Mouse (Mus musculus): Measurements from ENCODE around the gene Arfip1. TPM values are rescaled to one million over a fixed set of nuclear protein-coding genes. Genes with fewer than 3 reads are reported as not detected.

Gene Arfip1
- polyA plus RNA-seq, 1 experiment from 2014 or later = 53.1 TPM

- ATAC-seq = no peak
- Histone ChIP-seq H3K27me3 (replicated peaks) (no peaks in the 10 kb centered on the region), H3K4me2 (replicated peaks) (no peak overlapping the region), H3K36me3 (no peaks in the 10 kb centered on the region), H3K27ac (no peak overlapping the region), H3K9ac (no peak overlapping the region), H3K9me3 (no peaks in the 10 kb centered on the region), H3K4me1 (replicated peaks) (no peaks in the 10 kb centered on the region), H3K4me3 (replicated peaks) (no peak overlapping the region)
- WGBS = 83% methylated on average over 6 of the region's 6 CpGs
These were observed 16.3 kb upstream of the Arfip1 start for GRCm38 (mm10) chr3:84598756-84599155.

DNA sequence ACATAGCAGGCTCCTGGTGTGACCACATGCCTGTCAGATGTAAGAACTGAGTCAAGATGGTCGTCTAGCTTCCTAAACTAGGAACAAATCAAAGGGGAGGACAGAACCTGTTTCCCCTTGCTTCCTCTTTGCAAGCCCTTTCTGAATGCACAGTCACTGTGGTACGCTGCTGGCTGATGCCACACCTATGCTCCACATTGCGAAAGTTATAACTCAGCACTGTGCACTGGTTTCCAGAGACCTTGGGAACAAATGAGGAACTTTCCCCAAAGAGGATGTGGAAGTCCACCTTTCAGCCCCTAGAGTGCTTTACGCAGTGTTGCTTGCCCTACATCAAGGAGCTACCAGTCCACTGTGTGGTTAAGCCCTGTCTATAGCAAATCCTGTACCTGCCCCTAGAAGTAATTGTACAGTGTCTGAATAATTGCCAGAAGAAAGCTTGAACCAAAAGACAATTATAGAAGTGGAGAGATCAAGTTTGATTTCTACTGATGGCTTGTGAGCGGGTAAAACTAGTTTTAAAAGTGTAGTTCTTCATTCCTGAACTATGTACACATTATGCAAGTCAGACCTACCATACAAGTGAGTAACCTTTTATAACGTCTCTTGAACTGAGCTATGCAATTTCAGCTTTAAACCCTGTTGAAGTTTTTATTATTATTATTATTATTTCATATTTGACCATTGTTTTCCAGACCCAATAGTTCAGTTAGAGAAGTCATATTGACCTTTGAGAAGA, 15.7 kb upstream of the Arfip1 start:
- Histone ChIP-seq H3K9me3 (no peaks in the 10 kb centered on the region), H3K4me3 (replicated peaks) (no peak overlapping the region), H3K27ac (no peak overlapping the region), H3K9ac (no peak overlapping the region), H3K36me3 (no peaks in the 10 kb centered on the region), H3K4me2 (replicated peaks) (no peak overlapping the region), H3K4me1 (replicated peaks) (no peaks in the 10 kb centered on the region), H3K27me3 (replicated peaks) (no peaks in the 10 kb centered on the region)
- 79% methylated on average over 6 of the region's 6 CpGs for WGBS
- ATAC-seq = no peak

DNA sequence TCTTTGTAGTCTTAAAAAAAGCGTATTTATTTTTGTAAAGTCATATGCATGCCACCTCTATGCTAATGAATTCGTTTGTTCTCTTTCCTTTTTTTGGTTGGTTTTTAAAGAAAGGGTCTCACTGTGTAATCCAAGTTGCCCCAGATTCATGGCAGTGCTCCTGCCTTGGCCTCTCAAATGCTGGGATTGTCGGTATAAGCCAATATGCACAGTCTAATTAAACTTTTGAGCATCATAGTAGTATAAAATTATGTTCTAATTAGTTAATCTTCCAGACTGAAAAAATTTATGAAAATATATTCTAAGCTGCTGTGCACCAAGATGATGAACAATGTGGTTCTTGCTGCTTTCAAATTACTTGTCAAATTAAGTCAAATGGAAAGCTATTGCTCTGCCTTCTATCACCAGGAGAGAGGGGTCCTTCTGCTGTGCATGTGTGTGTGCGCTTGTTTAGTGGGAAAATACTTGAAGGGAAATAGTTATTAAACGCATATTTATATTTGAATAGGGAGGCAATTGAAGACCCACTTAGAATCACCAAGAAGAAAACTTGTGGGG, 13.3 kb upstream of the Arfip1 start:
- no peaks in the 10 kb centered on the region for H3K4me1 ChIP-seq (replicated peaks)
- no peaks in the 10 kb centered on the region for H3K36me3 ChIP-seq
- H3K27me3 ChIP-seq (replicated peaks) = no peaks in the 10 kb centered on the region
- no peak overlapping the region for H3K4me3 ChIP-seq (replicated peaks)
- H3K9ac ChIP-seq = no peak overlapping the region
- ATAC-seq = no peak
- no peak overlapping the region for H3K27ac ChIP-seq
- no peaks in the 10 kb centered on the region for H3K9me3 ChIP-seq
- H3K4me2 ChIP-seq (replicated peaks) = peak overlapping the region; percentile 54
- WGBS = 42% methylated on average over 5 of the region's 5 CpGs

GRCm38 (mm10) chr3:84594894-84595676, 12.7 kb upstream of the Arfip1 start:
- no peaks in the 10 kb centered on the region for H3K36me3 ChIP-seq
- no peaks in the 10 kb centered on the region for H3K27me3 ChIP-seq (replicated peaks)
- H3K27ac ChIP-seq = no peak overlapping the region
- H3K9me3 ChIP-seq = no peaks in the 10 kb centered on the region
- no peaks in the 10 kb centered on the region for H3K4me1 ChIP-seq (replicated peaks)
- H3K4me3 ChIP-seq (replicated peaks) = peak overlapping the region; percentile 20
- WGBS = 6% methylated on average over 23 of the region's 23 CpGs
- H3K9ac ChIP-seq = peak overlapping the region; percentile 1; the same call in 1 of the 2 replicates
- peak overlapping the region; percentile 54 for H3K4me2 ChIP-seq (replicated peaks)
- ATAC-seq = no peak

DNA sequence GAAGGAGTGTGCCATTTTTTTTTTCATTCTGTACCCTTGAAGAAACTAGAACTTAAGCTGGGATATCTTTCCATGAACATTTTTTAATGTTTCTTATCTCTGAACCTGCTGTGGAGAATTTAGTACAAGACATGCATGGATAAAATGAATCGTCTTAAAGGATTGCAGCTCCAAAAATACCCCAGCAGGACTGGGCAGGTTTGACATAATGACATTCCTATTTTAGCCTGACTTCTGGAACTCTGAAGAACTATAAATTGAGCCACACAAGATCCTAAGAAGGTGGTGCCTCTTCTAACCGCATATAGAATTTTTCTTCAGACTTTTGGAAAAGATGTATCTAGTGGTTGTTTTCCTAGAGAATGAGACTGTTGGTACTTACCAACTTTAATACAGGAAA, 10.8 kb upstream of the Arfip1 start, which contains the start of gene Tigd4:
TSS of gene Tigd4 (plus strand) at position 301 of the 400 bp plus-strand sequence.
- H3K27me3 ChIP-seq (replicated peaks) = no peaks in the 10 kb centered on the region

DNA sequence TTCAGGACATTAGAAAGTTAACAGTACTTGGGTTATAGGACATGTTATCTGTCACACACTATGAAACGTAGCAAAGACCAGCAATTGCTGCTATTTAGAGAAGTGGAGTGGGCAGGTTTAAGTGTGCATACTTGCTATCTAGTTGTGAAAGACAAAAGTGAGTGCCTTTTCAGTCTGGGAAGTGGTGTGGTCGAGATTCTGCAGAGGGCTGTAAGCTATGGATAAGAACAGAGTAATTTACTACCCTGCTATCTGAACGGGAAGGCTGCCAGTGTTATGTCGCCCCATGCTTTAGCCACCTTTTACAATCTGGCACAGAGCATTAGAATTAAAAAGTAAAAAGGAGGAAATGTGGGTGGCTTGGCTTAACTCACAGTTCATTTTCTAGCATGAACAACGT, 4.3 kb upstream of the Arfip1 start:
- ATAC-seq = no peak
- WGBS = 32% methylated on average over 5 of the region's 5 CpGs

More for the DNA sequence above, 10.8 kb upstream of the Arfip1 start, which contains the start of gene Tigd4:
- no peak for ATAC-seq
- Histone ChIP-seq H3K9me3 (no peaks in the 10 kb centered on the region), H3K4me3 (replicated peaks) (no peak within 1 kb of the TSS), H3K4me2 (replicated peaks) (no peak within 1 kb of the TSS), H3K27ac (no peak within 1 kb of the TSS), H3K36me3 (no peaks in the 10 kb centered on the region), H3K4me1 (replicated peaks) (no peaks in the 10 kb centered on the region), H3K9ac (no peak within 1 kb of the TSS)
- 86% methylated on average over 2 of the region's 2 CpGs for WGBS

DNA sequence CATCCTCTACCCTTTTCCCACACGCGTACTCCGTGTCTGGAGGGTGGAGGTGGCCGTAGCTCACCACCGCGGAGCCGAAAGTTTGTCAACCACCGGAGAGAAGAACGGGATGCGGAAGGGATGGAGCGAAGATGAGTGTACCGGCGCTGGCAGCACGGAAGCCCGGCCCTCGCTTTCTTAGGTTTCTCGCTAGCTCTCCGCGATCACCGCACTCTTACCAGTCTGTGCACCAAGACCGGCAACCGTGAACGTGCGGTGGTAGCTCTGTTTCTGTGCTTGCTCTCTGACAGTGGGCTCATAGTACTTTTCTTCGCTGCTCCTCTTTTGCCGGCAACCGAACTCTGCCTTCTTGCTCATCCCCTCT, 470 bp upstream of the Arfip1 start:
- peak overlapping the region; percentile 95 for H3K27ac ChIP-seq
- H3K4me1 ChIP-seq (replicated peaks) = peaks cover 13% of the 10 kb centered on the region
- H3K4me3 ChIP-seq (replicated peaks) = peak overlapping the region; percentile 81
- peak overlapping the region; percentile 83 for H3K4me2 ChIP-seq (replicated peaks)
- under 1% methylated on average over 27 of the region's 27 CpGs for WGBS
- no peaks in the 10 kb centered on the region for H3K27me3 ChIP-seq (replicated peaks)
- no peaks in the 10 kb centered on the region for H3K36me3 ChIP-seq
- H3K9ac ChIP-seq = peak overlapping the region; percentile 80
- H3K9me3 ChIP-seq = no peaks in the 10 kb centered on the region
- no peak; the same call in 1 of the 2 replicates for ATAC-seq

More for the DNA sequence above, 4.3 kb upstream of the Arfip1 start:
- Histone ChIP-seq H3K36me3 (no peaks in the 10 kb centered on the region), H3K4me1 (replicated peaks) (no peaks in the 10 kb centered on the region), H3K27me3 (replicated peaks) (no peaks in the 10 kb centered on the region), H3K9ac (no peak overlapping the region), H3K4me2 (replicated peaks) (no peak overlapping the region), H3K27ac (no peak overlapping the region), H3K9me3 (no peaks in the 10 kb centered on the region), H3K4me3 (replicated peaks) (no peak overlapping the region)

GRCm38 (mm10) chr3:84581696-84582022, 766 bp downstream of the Arfip1 start:
- Histone ChIP-seq H3K4me1 (replicated peaks) (peaks cover 13% of the 10 kb centered on the region), H3K36me3 (no peaks in the 10 kb centered on the region), H3K4me2 (replicated peaks) (peak overlapping the region; percentile 83), H3K4me3 (replicated peaks) (peak overlapping the region; percentile 81), H3K27me3 (replicated peaks) (no peaks in the 10 kb centered on the region), H3K9me3 (no peaks in the 10 kb centered on the region), H3K9ac (peak overlapping the region; percentile 80), H3K27ac (peak overlapping the region; percentile 95)
- ATAC-seq = no peak
- WGBS = 0% methylated on average over 4 of the region's 4 CpGs

GRCm38 (mm10) chr3:84580716-84581115, 1.7 kb downstream of the Arfip1 start:
- no peak for ATAC-seq
- Histone ChIP-seq H3K4me1 (replicated peaks) (peaks cover 15% of the 10 kb centered on the region), H3K4me2 (replicated peaks) (peak overlapping the region; percentile 83), H3K36me3 (no peaks in the 10 kb centered on the region), H3K27me3 (replicated peaks) (no peaks in the 10 kb centered on the region), H3K9ac (peak overlapping the region; percentile 5; the same call in 1 of the 2 replicates), H3K4me3 (replicated peaks) (peak overlapping the region; percentile 81; the same call in 1 of the 2 replicates), H3K9me3 (no peaks in the 10 kb centered on the region), H3K27ac (no peak overlapping the region)
- 15% methylated on average over 4 of the region's 4 CpGs for WGBS

DNA sequence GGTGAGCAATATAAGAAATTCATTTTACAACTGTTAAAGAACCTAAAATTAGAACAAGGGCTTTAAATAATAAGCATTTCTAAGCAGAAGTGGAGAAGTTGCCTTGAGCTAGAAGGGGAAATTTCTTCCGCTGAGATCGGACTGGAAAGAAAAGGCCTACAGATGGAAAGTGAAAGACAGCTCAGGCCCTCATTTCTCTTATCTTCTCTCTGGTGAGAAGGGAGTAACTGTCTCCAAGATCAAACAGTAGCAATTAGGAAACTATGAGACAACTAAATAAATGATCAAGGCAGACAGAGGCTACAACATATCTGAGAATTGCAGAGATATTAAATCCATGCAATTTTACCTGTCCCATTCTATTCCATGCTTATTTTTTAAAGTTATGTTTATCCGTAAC, 11.9 kb downstream of the Arfip1 start:
- Histone ChIP-seq H3K4me3 (replicated peaks) (no peak overlapping the region), H3K9me3 (no peaks in the 10 kb centered on the region), H3K27ac (no peak overlapping the region), H3K4me2 (replicated peaks) (no peak overlapping the region), H3K9ac (no peak overlapping the region), H3K36me3 (no peaks in the 10 kb centered on the region), H3K4me1 (replicated peaks) (0 out of 2 replicates have a peak, but pooled peaks cover 3% of the 10 kb centered on the region), H3K27me3 (replicated peaks) (no peaks in the 10 kb centered on the region)
- WGBS = 80% methylated on average over 3 of the region's 3 CpGs
- no peak for ATAC-seq

DNA sequence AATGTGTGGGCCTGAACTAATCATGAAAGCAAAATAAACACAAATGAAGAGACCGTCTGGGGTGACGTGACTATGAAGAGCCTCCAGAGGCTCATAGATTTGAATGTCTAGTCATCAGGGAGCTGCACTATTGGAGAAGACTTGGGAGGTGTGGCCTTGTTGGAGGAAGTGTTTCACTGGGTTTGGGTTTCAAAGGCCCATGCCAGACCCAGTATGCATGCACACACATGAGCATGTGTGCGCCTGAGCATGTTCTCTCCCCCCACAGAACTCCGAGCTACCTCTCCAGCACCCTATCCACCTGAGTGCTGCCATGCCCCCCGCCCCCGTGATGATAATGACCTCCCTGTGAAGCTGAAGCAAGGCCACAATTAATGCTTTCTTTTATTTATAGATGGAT, 12.8 kb downstream of the Arfip1 start:
- no peak overlapping the region for H3K9ac ChIP-seq
- no peak overlapping the region for H3K4me3 ChIP-seq (replicated peaks)
- H3K9me3 ChIP-seq = no peaks in the 10 kb centered on the region
- ATAC-seq = no peak
- 0 out of 2 replicates have a peak, but pooled peaks cover 3% of the 10 kb centered on the region for H3K4me1 ChIP-seq (replicated peaks)
- no peak overlapping the region for H3K27ac ChIP-seq
- H3K27me3 ChIP-seq (replicated peaks) = no peaks in the 10 kb centered on the region
- H3K4me2 ChIP-seq (replicated peaks) = no peak overlapping the region
- no peaks in the 10 kb centered on the region for H3K36me3 ChIP-seq
- 76% methylated on average over 6 of the region's 6 CpGs for WGBS

DNA sequence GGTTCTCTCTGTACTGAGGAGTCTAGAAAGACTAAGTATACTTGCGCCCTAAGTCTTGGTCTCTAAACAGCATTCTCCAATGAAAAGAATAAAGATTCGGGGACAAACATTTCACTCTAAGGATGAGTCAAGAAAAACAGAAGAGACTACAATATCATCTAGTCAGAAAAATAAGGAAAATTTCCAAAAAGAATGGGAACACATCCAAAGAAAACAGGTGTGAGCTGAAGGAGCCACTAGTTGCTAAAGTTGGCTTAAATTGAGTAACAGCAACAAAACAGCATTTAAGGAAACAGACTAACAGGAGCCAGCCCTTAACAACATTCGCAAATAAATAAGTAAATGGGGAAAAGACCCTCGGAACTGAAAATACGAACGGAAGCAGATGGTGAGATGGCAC, 13.9 kb downstream of the Arfip1 start:
- ATAC-seq = no peak
- Histone ChIP-seq H3K4me1 (replicated peaks) (0 out of 2 replicates have a peak, but pooled peaks cover 3% of the 10 kb centered on the region), H3K27ac (no peak overlapping the region), H3K27me3 (replicated peaks) (no peaks in the 10 kb centered on the region), H3K9ac (no peak overlapping the region), H3K4me2 (replicated peaks) (no peak overlapping the region), H3K9me3 (no peaks in the 10 kb centered on the region), H3K4me3 (replicated peaks) (no peak overlapping the region), H3K36me3 (no peaks in the 10 kb centered on the region)
- 94% methylated on average over 6 of the region's 6 CpGs for WGBS
